Mouse (Mus musculus) gastrocnemius, postnatal 14 days (tissue): ENCODE measurements around the gene Glp1r. TPM values are rescaled to one million over a fixed set of nuclear protein-coding genes. Genes with fewer than 3 reads are reported as not detected.

Experiments
- DNase-seq: peaks from one replicate; pipeline ENCODE4 v3.0.0; 2021; ENCODE audit warnings: mixed read lengths
- intact Hi-C: fragments of 180-260 bp; cut with DNase I; formaldehyde crosslinking; loops from one replicate; pipeline ENCODE4 v1.15.1; 2025; ENCODE audit warnings: low total_unique reads
- microRNA-seq, 2 experiments: library from miRNA; unstranded; fragments of <30 nt; microRNA quantifications; one replicate each; pipeline ENCODE4 v1.2.0; 2021
- total RNA-seq, 2 experiments: library from RNA; stranded (reverse); gene quantifications; 2 replicates each; pipeline ENCODE4 v1.2.3; 2021

Gene Glp1r
- total RNA-seq, 2 experiments from 2014 or later, result not detected

GRCm38 (mm10) chr17:30990254-30990653 lies 88.6 kb downstream of the Glp1r start:
- no peak for DNase-seq

More at GRCm38 (mm10) chr17:30990254-30990653, 88.6 kb downstream of the Glp1r start:
- intact Hi-C loops, result no loop called here

Small RNAs within 50 kb of the gene (microRNA-seq; reads per million reads assigned to microRNA genes)
- 0 reads per million in 2 experiments for gene Gm24026

Other genes with a start within 250 kb of the Glp1r start
- under 1 TPM in 1 of 2 experiments, not detected in 1; 0.16 TPM for gene Umodl1, start 52.8 kb downstream of the Glp1r start, total RNA-seq
- gene Abcg1, start 155.9 kb downstream of the Glp1r start, total RNA-seq, result 1 to 10 TPM; 4.9 to 6.6 TPM
- not detected for gene Tff3, start 227.8 kb downstream of the Glp1r start, total RNA-seq
- not detected for gene Tff2, start 242.5 kb downstream of the Glp1r start, total RNA-seq